16 mouse cellular contexts compared by ENCODE assay signal in the genomic region with DNA sequence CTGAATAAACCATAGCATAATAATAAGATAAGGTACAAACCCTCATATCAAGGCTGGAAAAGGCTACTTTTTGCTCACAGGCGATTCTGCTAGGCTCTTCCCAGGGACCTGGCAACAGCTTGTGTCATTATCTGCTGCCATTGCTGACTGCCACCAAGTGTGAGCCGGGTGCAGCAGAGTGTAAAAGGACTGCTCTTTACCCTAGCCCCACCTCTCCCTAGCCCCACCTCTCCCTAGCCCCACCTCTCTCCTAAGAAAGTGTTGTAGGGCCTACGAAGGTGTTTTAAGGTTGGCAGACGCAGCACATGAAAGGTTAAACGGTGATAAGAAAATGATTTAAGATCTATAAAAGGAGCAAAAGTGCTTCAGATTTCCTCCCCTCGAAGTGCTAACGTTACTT. TPM values are rescaled to one million over a fixed set of nuclear protein-coding genes. Genes with fewer than 3 reads are reported as not detected.
"Had no signal": no experiment of that assay in that cellular context is flagged by ENCODE, and none has a peak within 500 bp of the region (broad histone marks: within the 10 kb centered on the region; RNA-seq: fewer than 3 reads in every experiment).

No protein-coding gene starts in this region.

- H3K4me3 ChIP-seq: limb, embryonic 15.5 days; liver, embryonic 12.5 days; midbrain, embryonic 10.5 days; myocyte; neural tube, embryonic 15.5 days had no signal

- DNase-seq: kidney, postnatal 36 days; layer of hippocampus, adult 9-11 months; layer of hippocampus, postnatal 36 days; lung, embryonic 14.5 days; lung, postnatal 10 days; lung, postnatal 4 days; midbrain, embryonic 14.5 days; right cerebral cortex, adult 18-20 months; thymus, postnatal 4 days had no signal

- H3K9ac ChIP-seq: limb, embryonic 15.5 days; liver, embryonic 12.5 days; lung, embryonic 14.5 days; neural tube, embryonic 15.5 days had no signal

- ATAC-seq: liver, embryonic 12.5 days had no signal

- H3K36me3 ChIP-seq: limb, embryonic 15.5 days; liver, embryonic 12.5 days; midbrain, embryonic 10.5 days; neural tube, embryonic 15.5 days had no signal

- H3K27me3 ChIP-seq: limb, embryonic 15.5 days; liver, embryonic 12.5 days; neural tube, embryonic 15.5 days had no signal

- H3K27ac ChIP-seq: limb, embryonic 15.5 days; liver, embryonic 12.5 days; midbrain, embryonic 10.5 days; neural tube, embryonic 15.5 days; stomach, postnatal 0 days had no signal

- H3K4me1 ChIP-seq: limb, embryonic 15.5 days; liver, embryonic 12.5 days; midbrain, embryonic 10.5 days; neural tube, embryonic 15.5 days had no signal

- H3K9me3 ChIP-seq: limb, embryonic 15.5 days; liver, embryonic 12.5 days; midbrain, embryonic 10.5 days; neural tube, embryonic 15.5 days had no signal

- H3K4me2 ChIP-seq: limb, embryonic 15.5 days; liver, embryonic 12.5 days; lung, embryonic 14.5 days; neural tube, embryonic 15.5 days had no signal

RNA-seq across cellular contexts. Expression of gene Usp13, which starts 53.4 kb away (rescaled TPM):
- total RNA-seq: megakaryocyte, adult 5-6 weeks had no signal
